Mouse (Mus musculus) megakaryocyte, adult 5-6 weeks (primary cell): Measurements from ENCODE around the gene Agr2. TPM values are rescaled to one million over a fixed set of nuclear protein-coding genes. Genes with fewer than 3 reads are reported as not detected.

ENCODE experiments used
- ATAC-seq: 2 replicates; pipeline ENCODE4 v1.8.0; 2016; ENCODE audit warnings: mild to moderate bottlenecking, inconsistent platforms; ENCODE audit not compliant: poor library complexity, severe bottlenecking
- total RNA-seq, 2 experiments: library from RNA; stranded (forward) in 1 of 2; stranded (reverse) in 1 of 2; fragments of 153-499, 151-499 nt in 1 of 2; fragments of 221-1000, 200-1000 nt in 1 of 2; gene quantifications; 2 replicates each; pipeline versions ENCODE4 v1.2.3 to v1.2.4; 2015 to 2017

Gene Agr2
- total RNA-seq, 2 experiments from 2014 or later: not detected

GRCm38 (mm10) chr12:36020710-36021109, 28.0 kb downstream of the Agr2 start:
- ATAC-seq: no peak

GRCm38 (mm10) chr12:36026126-36026525, 33.4 kb downstream of the Agr2 start:
- ATAC-seq: no peak

- no peak for ATAC-seq
These were observed 34.5 kb downstream of the Agr2 start for GRCm38 (mm10) chr12:36027171-36027570.

GRCm38 (mm10) chr12:36028968-36029645, 36.4 kb downstream of the Agr2 start:
- ATAC-seq: peak; percentile 81

- peak; percentile 13; the same call in 1 of the 2 replicates for ATAC-seq
These were observed 37.0 kb downstream of the Agr2 start for GRCm38 (mm10) chr12:36029687-36030086.

GRCm38 (mm10) chr12:36030660-36031363, 38.1 kb downstream of the Agr2 start:
- no peak for ATAC-seq

GRCm38 (mm10) chr12:36032419-36032818, 39.7 kb downstream of the Agr2 start:
- no peak for ATAC-seq

GRCm38 (mm10) chr12:36035501-36035900, 42.8 kb downstream of the Agr2 start:
- ATAC-seq: no peak

- ATAC-seq: no peak
These were observed 43.4 kb downstream of the Agr2 start for GRCm38 (mm10) chr12:36036121-36036520.

- peak; percentile 39 for ATAC-seq
These were observed 44.1 kb downstream of the Agr2 start for GRCm38 (mm10) chr12:36036776-36037175.

- ATAC-seq: peak; percentile 69
These were observed 46.9 kb downstream of the Agr2 start for GRCm38 (mm10) chr12:36039541-36040084.

GRCm38 (mm10) chr12:36040571-36041280, 48.0 kb downstream of the Agr2 start:
- ATAC-seq: no peak

GRCm38 (mm10) chr12:36041281-36041589, 48.5 kb downstream of the Agr2 start:
- ATAC-seq: no peak

- ATAC-seq: no peak; the same call in 1 of the 2 replicates
These were observed 49.1 kb downstream of the Agr2 start for GRCm38 (mm10) chr12:36041703-36042347.

- peak; percentile 79 for ATAC-seq
These were observed 49.7 kb downstream of the Agr2 start, which contains the start of gene Tspan13 for GRCm38 (mm10) chr12:36042348-36042778. Gene Tspan13 (minus strand): TSS chr12:36042500.

GRCm38 (mm10) chr12:36044691-36045090, 52.0 kb downstream of the Agr2 start:
- no peak for ATAC-seq

- no peak for ATAC-seq
These were observed 53.5 kb downstream of the Agr2 start for GRCm38 (mm10) chr12:36046196-36046595.

- no peak for ATAC-seq
These were observed 54.9 kb downstream of the Agr2 start for GRCm38 (mm10) chr12:36047593-36047992.

- ATAC-seq: no peak
These were observed 57.6 kb downstream of the Agr2 start for GRCm38 (mm10) chr12:36050276-36050675.
